Mouse (Mus musculus): ENCODE measurements around the gene Tbpl1. TPM values are rescaled to one million over a fixed set of nuclear protein-coding genes. Genes with fewer than 3 reads are reported as not detected.

Gene Tbpl1
- polyA plus RNA-seq (2021; fragmentation: Nextera tagmentation), result 38.8 and 44.0 TPM in 2 replicates
- long read RNA-seq, experiment 1, transcript Tbpl1-202 (7 exons, 2,873 nt), result major isoform, 81 of 105 reads
- long read RNA-seq, experiment 1, partial matches to known transcripts, result 1 of 105 reads
- long read RNA-seq, experiment 1, other reads (novel, unspliced or antisense), result 23 of 105 reads
- long read RNA-seq, experiment 2, transcript Tbpl1-202 (7 exons, 2,873 nt), result major isoform, 293 of 323 reads
- long read RNA-seq, experiment 2, partial matches to known transcripts, result 11 of 323 reads
- long read RNA-seq, experiment 2, other reads (novel, unspliced or antisense), result 18 of 323 reads

GRCm38 (mm10) chr10:22731272-22732093 lies at the start of gene Tbpl1:
Gene Tbpl1 (minus strand): TSS chr10:22731938.

Small RNA genes lying within 50 kb of the gene (microRNA-seq; reads per million reads assigned to microRNA genes)
- gene Mir7663, result not detected

Other genes starting within 250 kb of the Tbpl1 start
- 2.2 and 12.3 TPM in 2 replicates for gene Slc2a12, start 86.9 kb downstream of the Tbpl1 start, polyA plus RNA-seq (2021; fragmentation: Nextera tagmentation)
- 0.44 TPM in 1 of 2 replicates, not detected in the other for gene Tcf21, start 88.2 kb upstream of the Tbpl1 start, polyA plus RNA-seq (2021; fragmentation: Nextera tagmentation)

Data from layer of hippocampus, adult 6 months (tissue).